In the genomic region with DNA sequence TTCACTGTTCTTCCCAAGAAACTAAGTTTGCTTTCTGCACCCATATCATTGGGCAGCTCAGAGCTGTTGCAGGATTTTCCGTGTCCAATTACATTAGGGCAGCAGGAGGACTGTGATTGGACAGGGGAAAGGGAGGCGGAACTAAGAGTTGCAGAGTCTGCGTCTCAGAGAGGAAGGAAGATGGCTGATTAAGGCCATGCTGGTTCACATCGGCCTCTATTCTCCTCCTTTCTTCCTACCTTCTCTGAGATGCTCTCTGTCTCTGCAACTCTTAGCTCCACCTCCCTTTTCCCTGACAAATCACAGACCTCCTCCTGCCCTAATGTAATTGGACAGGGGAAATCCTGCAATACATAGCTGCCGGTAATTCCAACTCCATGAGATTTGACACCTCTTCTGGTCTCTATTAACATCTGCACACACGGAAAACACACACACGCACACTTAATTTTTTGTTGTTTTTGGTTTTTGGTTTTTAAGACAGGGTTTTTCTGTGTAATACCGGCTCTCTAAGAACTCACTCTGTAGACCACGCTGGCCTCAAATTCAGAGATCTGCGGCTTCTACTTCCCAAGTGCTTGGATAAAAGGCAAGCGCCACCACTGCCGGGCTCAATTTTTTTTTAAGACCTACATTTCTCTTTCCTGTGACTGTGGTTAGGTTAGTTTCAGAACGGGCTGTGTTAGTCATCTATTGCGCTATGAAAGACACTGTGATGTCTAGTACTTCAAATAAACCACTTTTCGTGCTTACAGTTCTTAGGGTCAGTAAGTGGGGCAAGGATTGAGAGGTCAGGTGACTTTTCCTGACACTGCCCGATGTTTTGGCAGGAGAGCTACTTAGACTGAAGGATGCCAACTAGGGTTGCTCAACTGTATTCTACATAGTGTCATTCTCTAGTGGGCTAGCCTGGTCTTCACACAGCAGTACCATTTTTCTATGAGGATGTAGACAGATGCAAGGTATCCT, we compare ENCODE assay signal across 19 mouse cellular contexts.
DNase-seq lines count a peak whose midpoint lies in the region; ATAC-seq and TF ChIP-seq lines count a peak whose summit lies in the region.
"Had no signal": no experiment of that assay in that cellular context is flagged by ENCODE, and none has a peak within 500 bp of the region (broad histone marks: within the 10 kb centered on the region; RNA-seq: fewer than 3 reads in every experiment).

No protein-coding gene starts in this region.

- TF ChIP-seq CTCF in forebrain, postnatal 0 days (IDR thresholded peaks at IDR 0.05; ENCODE audit: low read depth) = no peak

- H3K36me3 ChIP-seq in forebrain, postnatal 0 days (ENCODE audit: insufficient read depth) = no peaks in the 10 kb centered on the region
- H3K36me3 ChIP-seq: embryonic facial prominence, embryonic 15.5 days; forebrain, embryonic 15.5 days; limb, embryonic 12.5 days; midbrain, embryonic 10.5 days had no signal

- H3K4me3 ChIP-seq in forebrain, postnatal 0 days (ENCODE audit: low read depth, low read length) = no peak overlapping the region
- H3K4me3 ChIP-seq: embryonic facial prominence, embryonic 15.5 days; forebrain, embryonic 15.5 days; limb, embryonic 12.5 days; midbrain, embryonic 10.5 days had no signal

- intact Hi-C loops in heart, postnatal 25 days (cut with DNase I) = no loop called here

- H3K9me3 ChIP-seq in forebrain, postnatal 0 days (ENCODE audit: low read length) = peaks cover 5% of the 10 kb centered on the region; the same call in 1 of the 2 replicates
- H3K9me3 ChIP-seq: embryonic facial prominence, embryonic 15.5 days; forebrain, embryonic 15.5 days; limb, embryonic 12.5 days; midbrain, embryonic 10.5 days had no signal

- no peaks in the 10 kb centered on the region for H3K27me3 ChIP-seq in forebrain, postnatal 0 days (ENCODE audit: insufficient read depth, low read length)
- H3K27me3 ChIP-seq: embryonic facial prominence, embryonic 15.5 days; forebrain, embryonic 15.5 days; limb, embryonic 12.5 days had no signal

- ATAC-seq in megakaryocyte progenitor cell, adult 5-6 weeks (replicated peaks; ENCODE audit: poor library complexity) = peak; percentile 48
- ATAC-seq in forebrain, postnatal 0 days = no peak
- ATAC-seq: forebrain, embryonic 15.5 days had no signal

- WGBS in forebrain, postnatal 0 days = 91% methylated on average over 16 of the region's 16 CpGs

- H3K4me2 ChIP-seq in forebrain, postnatal 0 days (ENCODE audit: low read depth) = no peak overlapping the region
- H3K4me2 ChIP-seq: embryonic facial prominence, embryonic 15.5 days; forebrain, embryonic 15.5 days; heart, embryonic 11.5 days; limb, embryonic 12.5 days had no signal

- DNase-seq in heart, adult 11 months = peak; percentile 57
- no peak for DNase-seq in heart, postnatal 25 days (ENCODE audit: low spot score)
- DNase-seq in T-cell, adult 2 months (ENCODE audit: low spot score) = peak; percentile 59
- DNase-seq in thymus, postnatal 4 days = peak; percentile 39
- DNase-seq in cerebellum, postnatal 10 days = no peak
- DNase-seq in forebrain, postnatal 0 days = no peak
- DNase-seq in frontal cortex, adult 2 months (ENCODE audit: extremely low spot score in 1 of 2, low spot score in 1 of 2) = no peak
- DNase-seq: cerebellum, adult 11 months; gastrocnemius, postnatal 10 days; heart, postnatal 36 days; lung, postnatal 10 days had no signal

- H3K4me1 ChIP-seq in forebrain, postnatal 0 days (ENCODE audit: insufficient read depth) = no peaks in the 10 kb centered on the region
- H3K4me1 ChIP-seq: embryonic facial prominence, embryonic 15.5 days; forebrain, embryonic 15.5 days; midbrain, embryonic 10.5 days had no signal

- no peak overlapping the region for H3K27ac ChIP-seq in forebrain, postnatal 0 days (ENCODE audit: low read depth, low read length)
- H3K27ac ChIP-seq: embryonic facial prominence, embryonic 15.5 days; forebrain, embryonic 15.5 days; limb, embryonic 12.5 days; liver, embryonic 14.5 days; midbrain, embryonic 10.5 days; stomach, postnatal 0 days had no signal

- no peak overlapping the region for H3K9ac ChIP-seq in forebrain, postnatal 0 days
- H3K9ac ChIP-seq: embryonic facial prominence, embryonic 15.5 days; forebrain, embryonic 15.5 days; limb, embryonic 12.5 days; liver, embryonic 14.5 days had no signal

Comparison
In these comparisons a context has a peak if more than half of its experiments do, and no peak if none do; other contexts are left out.
1. DNase-seq: peak in heart, adult 11 months (single experiment), T-cell, adult 2 months (single experiment) and thymus, postnatal 4 days (single experiment); none in heart, postnatal 25 days (single experiment), cerebellum, postnatal 10 days (0 of 2), forebrain, postnatal 0 days (single experiment) and frontal cortex, adult 2 months (0 of 2).